In genomic region chr1:36683810-36684467, GRCm38 (mm10) we compare ENCODE assay signal across 8 mouse cellular contexts. TPM values are rescaled to one million over a fixed set of nuclear protein-coding genes. Genes with fewer than 3 reads are reported as not detected.
DNase-seq lines count a peak whose midpoint lies in the region; ATAC-seq and TF ChIP-seq lines count a peak whose summit lies in the region.

No protein-coding gene starts in this region.

- H3K4me1 ChIP-seq in forebrain, embryonic 13.5 days: no peaks in the 10 kb centered on the region
- H3K4me1 ChIP-seq in lung, embryonic 15.5 days: peaks cover 6% of the 10 kb centered on the region; the same call in 1 of the 2 replicates
- no peaks in the 10 kb centered on the region for H3K4me1 ChIP-seq in thymus, adult 2 months (replicated peaks; ENCODE audit: control insufficient read depth, insufficient read depth, low read length)

- H3K36me3 ChIP-seq in forebrain, embryonic 13.5 days (ENCODE audit: poor library complexity, severe bottlenecking): no peaks in the 10 kb centered on the region
- no peaks in the 10 kb centered on the region for H3K36me3 ChIP-seq in lung, embryonic 15.5 days
- no peaks in the 10 kb centered on the region for H3K36me3 ChIP-seq in thymus, adult 2 months (ENCODE audit: control insufficient read depth, insufficient read depth, low read length)

- H3K9ac ChIP-seq in forebrain, embryonic 13.5 days: no peak overlapping the region
- H3K9ac ChIP-seq in lung, embryonic 15.5 days: no peak overlapping the region

- H3K9me3 ChIP-seq in forebrain, embryonic 13.5 days (replicated peaks): no peaks in the 10 kb centered on the region
- H3K9me3 ChIP-seq in lung, embryonic 15.5 days: no peaks in the 10 kb centered on the region

- 10% methylated on average over 13 of the region's 13 CpGs for WGBS in forebrain, embryonic 13.5 days
- WGBS in lung, embryonic 15.5 days: 8% methylated on average over 13 of the region's 13 CpGs
- WGBS in thymus, adult 2 months: 11% methylated on average over 13 of the region's 13 CpGs

- no peak overlapping the region for H3K4me2 ChIP-seq in forebrain, embryonic 13.5 days
- no peak overlapping the region for H3K4me2 ChIP-seq in lung, embryonic 15.5 days

- TF ChIP-seq POLR2A in thymus, adult 2 months (IDR thresholded peaks at IDR 0.05; ENCODE audit: control insufficient read depth, extremely low read depth, insufficient read depth, low read length, poor library complexity): no peak

- TF ChIP-seq CTCF in thymus, adult 2 months (IDR thresholded peaks at IDR 0.05; ENCODE audit: borderline replicate concordance, control insufficient read depth, extremely low read depth, insufficient read depth, low read length, poor library complexity): peak; percentile 91

- no peak overlapping the region for H3K4me3 ChIP-seq in forebrain, embryonic 13.5 days
- H3K4me3 ChIP-seq in lung, embryonic 15.5 days: no peak overlapping the region
- H3K4me3 ChIP-seq in thymus, adult 2 months (ENCODE audit: control insufficient read depth, insufficient read depth, low read length): no peak overlapping the region

- peak; percentile 93 for DNase-seq in ES-CJ7 (ENCODE audit: low read depth, low spot score)
- peak; percentile 58 for DNase-seq in c-Kit-positive CD71-positive TER-119-positive erythroid progenitor cells, embryonic 14.5 days (ENCODE audit: low spot score)
- peak; percentile 85 for DNase-seq in heart, postnatal 4 days
- peak; percentile 68 to 79 for DNase-seq in layer of hippocampus, adult 8-10 months (ENCODE audit: low spot score in 2 of 2)
- peak; percentile 42 for DNase-seq in ovary, postnatal 10 days (ENCODE audit: low spot score)
- peak; percentile 76 for DNase-seq in thymus, adult 2 months

- no peaks in the 10 kb centered on the region for H3K27me3 ChIP-seq in forebrain, embryonic 13.5 days
- H3K27me3 ChIP-seq in lung, embryonic 15.5 days: no peaks in the 10 kb centered on the region
- no peaks in the 10 kb centered on the region for H3K27me3 ChIP-seq in thymus, adult 2 months (ENCODE audit: control insufficient read depth, insufficient read depth, low read length)

- no peak overlapping the region for H3K27ac ChIP-seq in forebrain, embryonic 13.5 days
- H3K27ac ChIP-seq in lung, embryonic 15.5 days: no peak overlapping the region
- H3K27ac ChIP-seq in thymus, adult 2 months (ENCODE audit: control insufficient read depth, insufficient read depth, low read length): no peak overlapping the region

- peak; percentile 83 for ATAC-seq in forebrain, embryonic 13.5 days
- peak; percentile 57; the same call in 1 of the 2 replicates for ATAC-seq in lung, embryonic 15.5 days (ENCODE audit: borderline replicate concordance, extremely low read depth, low FRiP score, low TSS enrichment)

RNA-seq across cellular contexts. Expression of gene Fam178b, which starts 1.0 kb away (rescaled TPM):
- 0.34 and 0.45 TPM in 2 replicates for polyA plus RNA-seq in forebrain, embryonic 13.5 days (2015; fragmentation: Nextera tagmentation; extraction: Ambion mirVana)
- total RNA-seq in heart, postnatal 4 days (2021): under 1 TPM; 0.54 to 0.79 TPM
- total RNA-seq in layer of hippocampus, adult 8-10 months (2022): under 1 TPM in 1 of 4 experiments, not detected in 3; 0.55 TPM
- 3.4 and 4.5 TPM in 2 replicates for polyA plus RNA-seq in lung, embryonic 15.5 days (2015; fragmentation: Nextera tagmentation; extraction: Ambion mirVana)
- 1.4 and 1.9 TPM in 2 replicates for polyA plus RNA-seq in thymus, adult 2 months (2012; rRNA removed)

RNA-seq across cellular contexts. Expression of gene Cox5b, which starts 7.3 kb away (rescaled TPM):
- 555 and 572 TPM in 2 replicates for polyA plus RNA-seq in forebrain, embryonic 13.5 days (2015; fragmentation: Nextera tagmentation; extraction: Ambion mirVana)
- total RNA-seq in heart, postnatal 4 days (2021): 1,000 to 10,000 TPM; 1,651 to 1,714 TPM
- 100 to 1,000 TPM; 439 to 655 (median 576) TPM for total RNA-seq in layer of hippocampus, adult 8-10 months (2022)
- 506 and 539 TPM in 2 replicates for polyA plus RNA-seq in lung, embryonic 15.5 days (2015; fragmentation: Nextera tagmentation; extraction: Ambion mirVana)
- 395 and 432 TPM in 2 replicates for polyA plus RNA-seq in thymus, adult 2 months (2012; rRNA removed)

RNA-seq across cellular contexts. Expression of gene 4933424G06Rik, which starts 26.0 kb away (rescaled TPM):
- polyA plus RNA-seq in forebrain, embryonic 13.5 days (2015; fragmentation: Nextera tagmentation; extraction: Ambion mirVana): 0.69 TPM in 1 of 2 replicates, not detected in the other
- not detected for total RNA-seq in heart, postnatal 4 days (2021)
- total RNA-seq in layer of hippocampus, adult 8-10 months (2022): under 1 TPM in 1 of 4 experiments, not detected in 3; 0.56 TPM
- polyA plus RNA-seq in lung, embryonic 15.5 days (2015; fragmentation: Nextera tagmentation; extraction: Ambion mirVana): not detected in 2 replicates
- polyA plus RNA-seq in thymus, adult 2 months (2012; rRNA removed): not detected in 2 replicates

RNA-seq across cellular contexts. Expression of gene Actr1b, which starts 30.3 kb away (rescaled TPM):
- 88.0 and 95.6 TPM in 2 replicates for polyA plus RNA-seq in forebrain, embryonic 13.5 days (2015; fragmentation: Nextera tagmentation; extraction: Ambion mirVana)
- 100 to 1,000 TPM; 124 to 137 TPM for total RNA-seq in heart, postnatal 4 days (2021)
- 100 to 1,000 TPM; 246 to 261 (median 255) TPM for total RNA-seq in layer of hippocampus, adult 8-10 months (2022)
- 97.9 and 99.8 TPM in 2 replicates for polyA plus RNA-seq in lung, embryonic 15.5 days (2015; fragmentation: Nextera tagmentation; extraction: Ambion mirVana)
- 182 and 213 TPM in 2 replicates for polyA plus RNA-seq in thymus, adult 2 months (2012; rRNA removed)

Comparison
In these comparisons a context has a peak if more than half of its experiments do, and no peak if none do; other contexts are left out.
1. DNase-seq: peak in every context shown above with its lines; median percentile 93 in ES-CJ7; 85 in heart, postnatal 4 days; 76 in thymus, adult 2 months; 74 in layer of hippocampus, adult 8-10 months; 58 in c-Kit-positive CD71-positive TER-119-positive erythroid progenitor cells, embryonic 14.5 days; 42 in ovary, postnatal 10 days.